Mouse (Mus musculus) stomach, embryonic 15.5 days (tissue): ENCODE measurements around the gene Banf1. TPM values are rescaled to one million over a fixed set of nuclear protein-coding genes. Genes with fewer than 3 reads are reported as not detected.

Source experiments
- ATAC-seq: fragments of 200-750 bp; cut with Nextera tagmentation; 2 replicates; pipeline ENCODE4 v1.8.0; 2017; ENCODE audit warnings: low read depth, moderate number of reproducible peaks, moderate TSS enrichment; ENCODE audit not compliant: insufficient read depth, low FRiP score
- H3K27ac ChIP-seq: fragments of 300-500 bp; sonication (generic); 2 replicates; pipeline ENCODE4 v1.5.1; 2015; ENCODE audit warnings: mild to moderate bottlenecking, inconsistent platforms
- H3K27me3 ChIP-seq: fragments of 300-500 bp; sonication (generic); replicated peaks from 2 replicates; pipeline ENCODE4 v1.6.1; 2015; ENCODE audit warnings: inconsistent platforms
- H3K36me3 ChIP-seq: fragments of 300-500 bp; sonication (generic); 2 replicates; pipeline ENCODE4 v1.6.1; 2015; ENCODE audit warnings: inconsistent platforms
- H3K4me1 ChIP-seq: fragments of 300-500 bp; sonication (generic); 2 replicates; pipeline ENCODE4 v1.6.1; 2015; ENCODE audit warnings: inconsistent platforms
- H3K4me2 ChIP-seq: fragments of 300-500 bp; sonication (generic); 2 replicates; pipeline ENCODE4 v1.6.1; 2015; ENCODE audit warnings: mild to moderate bottlenecking, inconsistent platforms
- H3K4me3 ChIP-seq: fragments of 300-500 bp; sonication (generic); replicated peaks from 2 replicates; pipeline ENCODE4 v1.5.1; 2015; ENCODE audit warnings: inconsistent platforms
- H3K9ac ChIP-seq: fragments of 300-500 bp; sonication (generic); 2 replicates; pipeline ENCODE4 v1.6.1; 2015; ENCODE audit warnings: inconsistent platforms
- H3K9me3 ChIP-seq: fragments of 300-500 bp; sonication (generic); 2 replicates; pipeline ENCODE4 v1.6.1; 2016; ENCODE audit warnings: inconsistent platforms
- WGBS: fragments of 180-500 bp; shearing (Covaris S2); methylation state at CpG from one replicate; pipeline ENCODE4 v1.1.7; 2015; 5-methylcytosine and 5-hydroxymethylcytosine counted together
- polyA plus RNA-seq: library from polyadenylated mRNA; unstranded; fragments of >200 nt; fragmentation: Nextera tagmentation; extraction: Ambion mirVana; gene quantifications from 2 replicates; pipeline ENCODE4 v1.2.1, GENCODE M21; 2015

The Banf1 gene
- polyA plus RNA-seq, 1 experiment from 2014 or later: 433 TPM

DNA sequence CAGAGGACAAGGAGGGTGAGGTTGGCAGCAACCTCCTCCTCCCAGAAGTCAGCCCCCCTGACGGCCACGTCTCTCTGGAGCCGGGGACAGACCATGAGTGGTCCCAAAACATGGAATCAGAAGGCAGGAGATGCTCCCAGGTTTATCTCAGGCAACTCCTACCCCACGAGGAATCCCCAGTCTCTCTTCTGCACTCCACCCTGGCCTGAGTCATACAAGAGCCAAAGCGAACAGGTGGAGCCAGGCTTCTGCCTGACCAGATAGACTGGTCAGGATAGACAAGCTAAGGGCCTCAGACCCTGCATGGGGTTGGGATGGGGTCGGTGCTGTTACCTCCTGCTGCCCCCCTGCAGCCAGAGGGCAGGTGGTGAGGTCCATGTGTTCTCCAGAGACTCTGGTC lies 18.9 kb downstream of the Banf1 start:
- Histone ChIP-seq H3K9ac (no peak overlapping the region), H3K27ac (no peak overlapping the region), H3K27me3 (no peaks in the 10 kb centered on the region), H3K36me3 (no peaks in the 10 kb centered on the region), H3K4me2 (no peak overlapping the region), H3K9me3 (no peaks in the 10 kb centered on the region), H3K4me1 (0 out of 2 replicates have a peak, but pooled peaks cover 6% of the 10 kb centered on the region), H3K4me3 (no peak overlapping the region)
- WGBS: 70% methylated on average over 6 of the region's 6 CpGs
- no peak for ATAC-seq

DNA sequence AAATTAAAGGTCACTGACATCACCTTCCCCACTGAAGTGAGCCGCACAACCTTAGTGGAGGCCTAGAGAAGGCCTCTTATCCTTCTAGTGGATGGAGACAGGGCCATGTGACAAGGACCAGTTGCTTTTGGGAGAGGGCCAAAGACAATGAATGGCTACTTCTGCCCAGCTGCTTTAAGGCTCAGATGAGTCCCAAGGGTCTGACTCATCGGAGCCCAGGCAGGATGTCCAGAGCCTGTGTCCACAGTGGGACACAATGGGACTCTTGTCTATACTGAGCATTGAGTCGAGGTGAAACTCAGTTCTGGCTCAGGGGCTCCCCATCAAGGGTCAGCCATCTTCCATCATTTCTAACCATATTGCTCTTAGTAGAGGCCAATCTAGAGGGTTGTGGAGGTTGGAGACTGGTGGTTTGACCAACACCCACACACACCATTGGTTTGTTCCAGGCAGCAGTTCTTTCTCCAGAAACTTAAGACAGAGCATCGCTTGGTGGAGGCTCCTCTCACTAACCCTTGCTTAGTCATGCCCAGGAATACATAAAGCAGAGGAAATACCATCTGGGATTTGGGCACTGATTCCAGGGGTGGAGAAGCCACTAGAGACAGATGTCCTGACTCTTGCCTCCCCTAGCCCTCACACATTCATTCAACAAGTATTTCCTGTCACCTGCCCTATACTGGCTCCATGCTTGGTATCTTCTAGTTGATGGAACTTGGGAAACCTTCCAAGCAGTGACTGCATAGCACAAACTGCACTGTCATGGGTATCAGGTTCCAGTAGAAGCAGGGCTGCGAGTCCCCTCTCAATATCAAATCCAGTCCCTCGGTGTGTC lies 21.5 kb downstream of the Banf1 start:
- no peaks in the 10 kb centered on the region for H3K36me3 ChIP-seq
- no peak for ATAC-seq
- H3K4me2 ChIP-seq: no peak overlapping the region
- no peak overlapping the region for H3K4me3 ChIP-seq
- no peak overlapping the region for H3K27ac ChIP-seq
- 72% methylated on average over 6 of the region's 6 CpGs for WGBS
- 0 out of 2 replicates have a peak, but pooled peaks cover 6% of the 10 kb centered on the region for H3K4me1 ChIP-seq
- H3K27me3 ChIP-seq: no peaks in the 10 kb centered on the region
- no peak overlapping the region for H3K9ac ChIP-seq
- H3K9me3 ChIP-seq: no peaks in the 10 kb centered on the region

GRCm38 (mm10) chr19:5341360-5341759 lies 25.6 kb downstream of the Banf1 start:
- H3K9ac ChIP-seq: no peak overlapping the region
- no peak overlapping the region for H3K4me2 ChIP-seq
- WGBS: 88% methylated on average over 7 of the region's 7 CpGs
- no peaks in the 10 kb centered on the region for H3K4me1 ChIP-seq
- ATAC-seq: no peak
- no peak overlapping the region for H3K4me3 ChIP-seq
- no peaks in the 10 kb centered on the region for H3K36me3 ChIP-seq
- no peaks in the 10 kb centered on the region for H3K9me3 ChIP-seq
- no peaks in the 10 kb centered on the region for H3K27me3 ChIP-seq
- no peak overlapping the region for H3K27ac ChIP-seq

GRCm38 (mm10) chr19:5337975-5338374 lies 29.0 kb downstream of the Banf1 start:
- WGBS: 19% methylated on average over 5 of the region's 5 CpGs
- Histone ChIP-seq H3K9me3 (no peaks in the 10 kb centered on the region), H3K4me3 (no peak overlapping the region), H3K4me1 (no peaks in the 10 kb centered on the region), H3K36me3 (no peaks in the 10 kb centered on the region), H3K4me2 (no peak overlapping the region), H3K27ac (no peak overlapping the region), H3K9ac (no peak overlapping the region), H3K27me3 (no peaks in the 10 kb centered on the region)
- no peak for ATAC-seq

- H3K36me3 ChIP-seq: no peaks in the 10 kb centered on the region
- WGBS: 87% methylated on average over 6 of the region's 6 CpGs
- H3K4me3 ChIP-seq: no peak within 1 kb of the TSS
- H3K4me1 ChIP-seq: no peaks in the 10 kb centered on the region
- no peaks in the 10 kb centered on the region for H3K9me3 ChIP-seq
- H3K4me2 ChIP-seq: no peak within 1 kb of the TSS
- no peak for ATAC-seq
- no peak within 1 kb of the TSS for H3K27ac ChIP-seq
- no peaks in the 10 kb centered on the region for H3K27me3 ChIP-seq
- no peak within 1 kb of the TSS for H3K9ac ChIP-seq
Observed at GRCm38 (mm10) chr19:5335441-5335840, 31.5 kb downstream of the Banf1 start, which contains the start of gene Catsper1. TSS of gene Catsper1 (plus strand) at chr19:5335741.

GRCm38 (mm10) chr19:5334741-5335140 lies 32.2 kb downstream of the Banf1 start:
- no peak for ATAC-seq

GRCm38 (mm10) chr19:5327970-5328369 lies 39.0 kb downstream of the Banf1 start:
- no peak overlapping the region for H3K4me2 ChIP-seq
- no peaks in the 10 kb centered on the region for H3K4me1 ChIP-seq
- no peak overlapping the region for H3K27ac ChIP-seq
- H3K27me3 ChIP-seq: no peaks in the 10 kb centered on the region
- no peaks in the 10 kb centered on the region for H3K9me3 ChIP-seq
- no peak overlapping the region for H3K9ac ChIP-seq
- no peak overlapping the region for H3K4me3 ChIP-seq
- no peaks in the 10 kb centered on the region for H3K36me3 ChIP-seq
- WGBS: 65% methylated on average over 19 of the region's 19 CpGs
- ATAC-seq: no peak

More at GRCm38 (mm10) chr19:5334741-5335140, 32.2 kb downstream of the Banf1 start:
- H3K4me3 ChIP-seq: no peak overlapping the region
- no peaks in the 10 kb centered on the region for H3K36me3 ChIP-seq
- no peaks in the 10 kb centered on the region for H3K9me3 ChIP-seq
- H3K27me3 ChIP-seq: no peaks in the 10 kb centered on the region
- H3K4me1 ChIP-seq: no peaks in the 10 kb centered on the region
- 64% methylated on average over 5 of the region's 5 CpGs for WGBS
- H3K4me2 ChIP-seq: no peak overlapping the region
- no peak overlapping the region for H3K27ac ChIP-seq
- H3K9ac ChIP-seq: no peak overlapping the region

GRCm38 (mm10) chr19:5323801-5324200 lies 43.2 kb downstream of the Banf1 start:
- Histone ChIP-seq H3K9ac (no peak overlapping the region), H3K4me2 (no peak overlapping the region)
- WGBS: 48% methylated on average over 17 of the region's 17 CpGs

More at GRCm38 (mm10) chr19:5323801-5324200, 43.2 kb downstream of the Banf1 start:
- Histone ChIP-seq H3K27ac (no peak overlapping the region), H3K36me3 (no peaks in the 10 kb centered on the region), H3K27me3 (no peaks in the 10 kb centered on the region), H3K9me3 (no peaks in the 10 kb centered on the region), H3K4me3 (no peak overlapping the region), H3K4me1 (no peaks in the 10 kb centered on the region)
- no peak for ATAC-seq

Other genes starting within 250 kb of the Banf1 start
- 18.0 and 19.0 TPM in 2 replicates for gene Klc2, start 248.6 kb downstream of the Banf1 start, polyA plus RNA-seq
- gene Pacs1, start 94.0 kb downstream of the Banf1 start, polyA plus RNA-seq: 18.0 and 20.6 TPM in 2 replicates
- gene Sf3b2, start 71.7 kb downstream of the Banf1 start, polyA plus RNA-seq: 278 and 308 TPM in 2 replicates
- 2.2 and 2.9 TPM in 2 replicates for gene Gal3st3, start 68.8 kb downstream of the Banf1 start, polyA plus RNA-seq
- gene Catsper1, start 31.4 kb downstream of the Banf1 start, polyA plus RNA-seq: not detected in 2 replicates
- gene Cst6, start 17.6 kb downstream of the Banf1 start, polyA plus RNA-seq: 7.9 and 13.9 TPM in 2 replicates
- gene Eif1ad, start 427 bp downstream of the Banf1 start, polyA plus RNA-seq: 48.0 and 51.2 TPM in 2 replicates
- 74.8 and 75.3 TPM in 2 replicates for gene Sart1, start 21.5 kb upstream of the Banf1 start, polyA plus RNA-seq
- gene Tsga10ip, start 35.4 kb upstream of the Banf1 start, polyA plus RNA-seq: 8.3 and 12.9 TPM in 2 replicates
- 210 and 222 TPM in 2 replicates for gene Drap1, start 57.8 kb upstream of the Banf1 start, polyA plus RNA-seq
- 47.8 and 49.4 TPM in 2 replicates for gene AI837181, start 58.0 kb upstream of the Banf1 start, polyA plus RNA-seq
- not detected in 2 replicates for gene Fosl1, start 80.4 kb upstream of the Banf1 start, polyA plus RNA-seq
- 11.8 and 11.9 TPM in 2 replicates for gene Ccdc85b, start 90.7 kb upstream of the Banf1 start, polyA plus RNA-seq
- 99.4 and 99.7 TPM in 2 replicates for gene Fibp, start 93.4 kb upstream of the Banf1 start, polyA plus RNA-seq
- gene Ctsw, start 101.3 kb upstream of the Banf1 start, polyA plus RNA-seq: 1.3 and 2.3 TPM in 2 replicates
- 145 and 152 TPM in 2 replicates for gene Efemp2, start 106.8 kb upstream of the Banf1 start, polyA plus RNA-seq
- gene Mus81, start 121.2 kb upstream of the Banf1 start, polyA plus RNA-seq: 35.6 and 36.3 TPM in 2 replicates
- 2,358 and 2,394 TPM in 2 replicates for gene Cfl1, start 123.3 kb upstream of the Banf1 start, polyA plus RNA-seq
- not detected in 2 replicates for gene 1700020D05Rik, start 136.6 kb upstream of the Banf1 start, polyA plus RNA-seq
- 8.8 and 11.1 TPM in 2 replicates for gene Snx32, start 143.4 kb upstream of the Banf1 start, polyA plus RNA-seq
- 14.6 and 17.8 TPM in 2 replicates for gene Ovol1, start 193.5 kb upstream of the Banf1 start, polyA plus RNA-seq
- 7.1 and 8.3 TPM in 2 replicates for gene Ap5b1, start 200.9 kb upstream of the Banf1 start, polyA plus RNA-seq
- gene Rnaseh2c, start 234.7 kb upstream of the Banf1 start, polyA plus RNA-seq: 124 and 144 TPM in 2 replicates
- 42.2 and 49.1 TPM in 2 replicates for gene Kat5, start 243.1 kb upstream of the Banf1 start, polyA plus RNA-seq